Mouse (Mus musculus): ENCODE measurements at regions not wholly inside any gene's neighbourhood (a gene's known extent, or its start where the extent isn't known, plus 50 kb on each side); places are given as distances from the start of the nearest gene placed in this dataset.
"Not testable (repeated sequence)": the region's sequence is repeated elsewhere in the genome, so short reads cannot be mapped to it uniquely, and the experiment has no call there.

DNA sequence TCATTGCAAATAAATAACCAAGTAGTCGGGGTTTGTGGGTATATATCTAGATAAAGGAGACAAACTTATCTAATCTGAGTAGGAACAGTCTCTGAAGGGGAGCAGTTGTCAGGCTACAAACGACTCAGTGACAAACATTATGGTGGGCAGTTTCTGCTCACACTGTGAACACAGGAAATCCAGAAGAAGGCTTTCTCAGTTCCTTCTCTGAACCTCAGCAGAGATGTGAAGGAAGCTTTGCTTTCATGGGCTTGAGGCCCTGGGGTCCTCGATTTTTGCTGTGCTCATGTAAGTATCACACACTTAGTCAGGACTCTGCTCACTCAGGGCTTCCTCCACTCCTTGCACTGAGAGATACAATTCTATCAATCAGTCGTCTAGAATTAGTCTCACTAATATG lies 994.7 kb upstream of the Foxg1 start:
- no peak for DNase-seq (ENCODE audit: low spot score)

GRCm38 (mm10) chr12:48388192-48388812 lies 994.2 kb upstream of the Foxg1 start:
- DNase-seq (ENCODE audit: low spot score) = no peak

GRCm38 (mm10) chr12:48391008-48391407 lies 991.5 kb upstream of the Foxg1 start:
- DNase-seq (ENCODE audit: low spot score) = no peak

- DNase-seq (ENCODE audit: low spot score) = no peak
These were observed 943.0 kb upstream of the Foxg1 start for GRCm38 (mm10) chr12:48439333-48440046.

- DNase-seq (ENCODE audit: low spot score) = not testable (repeated sequence)
These were observed 933.7 kb upstream of the Foxg1 start for GRCm38 (mm10) chr12:48448719-48449118.

DNA sequence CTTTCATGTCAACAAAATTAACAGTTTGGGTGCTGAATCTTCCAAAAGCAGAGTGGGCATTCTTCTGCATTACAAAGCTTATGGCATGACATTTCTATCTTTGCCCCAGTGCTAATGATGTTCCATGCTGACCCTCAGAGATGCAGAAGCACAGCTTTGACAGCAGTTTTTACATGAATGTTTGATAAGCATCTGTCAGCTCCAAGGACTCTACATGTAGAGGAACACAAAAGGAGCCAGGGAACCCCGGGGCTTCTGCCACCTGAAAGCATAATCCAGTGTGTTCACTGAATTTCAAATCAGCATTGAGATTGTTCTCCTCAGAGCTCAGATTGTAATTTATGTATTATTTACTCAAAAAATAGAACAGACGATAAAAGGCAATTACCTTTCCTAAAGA lies 920.1 kb upstream of the Foxg1 start:
- DNase-seq (ENCODE audit: low spot score) = no peak

DNA sequence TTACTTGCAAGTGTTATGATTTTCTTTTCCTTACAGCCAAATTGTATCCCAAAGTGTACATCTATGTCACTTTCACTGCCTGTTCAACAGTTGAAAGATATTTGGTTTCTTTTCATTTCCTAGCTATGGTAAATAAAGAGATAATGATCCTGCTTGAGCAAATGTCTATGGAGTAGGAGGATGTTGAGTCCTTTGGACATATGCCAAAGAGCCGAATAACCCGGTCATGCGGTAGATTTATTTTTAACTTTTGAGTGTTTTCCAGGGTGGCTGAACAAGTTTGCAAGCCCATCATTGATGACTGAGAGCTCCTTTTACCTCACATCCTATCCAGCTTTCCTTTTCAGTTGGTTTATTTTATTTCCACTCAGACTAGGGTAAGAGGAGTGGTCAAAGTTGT lies 881.7 kb upstream of the Foxg1 start:
- DNase-seq (ENCODE audit: low spot score) = no peak

GRCm38 (mm10) chr12:48511594-48511993 lies 870.9 kb upstream of the Foxg1 start:
- no peak for DNase-seq (ENCODE audit: low spot score)

DNA sequence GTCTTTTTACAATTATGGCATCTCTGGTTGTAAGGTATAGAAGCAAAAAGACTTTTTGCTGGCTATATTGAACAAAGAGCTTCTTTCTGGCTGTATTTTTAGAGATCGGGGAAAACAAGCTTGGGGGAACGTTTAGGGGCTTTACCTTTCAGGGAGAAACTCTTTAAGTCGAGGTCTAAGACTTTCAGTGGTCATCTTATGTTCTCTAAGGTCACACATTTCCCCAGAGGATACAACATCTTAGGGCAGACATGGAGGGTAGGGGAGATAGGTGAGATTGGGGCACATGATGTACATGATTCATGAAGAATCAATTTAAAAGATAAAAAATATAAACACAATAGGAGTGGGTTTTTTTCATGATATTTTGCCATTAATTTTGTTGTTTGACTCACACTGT lies 870.2 kb upstream of the Foxg1 start:
- no peak for DNase-seq (ENCODE audit: low spot score)

DNA sequence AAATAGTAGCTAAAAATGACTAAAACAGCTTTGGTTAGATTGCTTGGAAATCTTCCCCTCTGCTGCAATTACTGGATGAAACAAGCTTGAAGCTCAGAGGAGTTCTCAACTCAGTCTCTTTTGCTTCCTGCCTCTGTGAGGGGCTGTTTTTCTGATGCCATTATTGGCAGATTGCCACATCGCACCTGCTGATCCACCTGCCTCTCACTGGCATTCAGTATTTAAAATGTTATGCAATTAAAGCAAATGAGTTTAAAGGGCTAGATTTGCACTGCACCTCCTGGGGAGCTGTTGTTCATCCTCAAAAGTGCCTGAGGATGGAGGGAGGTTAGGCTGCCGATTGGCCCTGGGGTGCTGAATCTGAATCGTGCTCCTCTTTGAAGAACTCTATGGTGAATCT lies 860.5 kb upstream of the Foxg1 start:
- DNase-seq (ENCODE audit: low spot score) = no peak

GRCm38 (mm10) chr12:48559690-48560089 lies 822.8 kb upstream of the Foxg1 start:
- DNase-seq (ENCODE audit: low spot score) = peak; percentile 42

DNA sequence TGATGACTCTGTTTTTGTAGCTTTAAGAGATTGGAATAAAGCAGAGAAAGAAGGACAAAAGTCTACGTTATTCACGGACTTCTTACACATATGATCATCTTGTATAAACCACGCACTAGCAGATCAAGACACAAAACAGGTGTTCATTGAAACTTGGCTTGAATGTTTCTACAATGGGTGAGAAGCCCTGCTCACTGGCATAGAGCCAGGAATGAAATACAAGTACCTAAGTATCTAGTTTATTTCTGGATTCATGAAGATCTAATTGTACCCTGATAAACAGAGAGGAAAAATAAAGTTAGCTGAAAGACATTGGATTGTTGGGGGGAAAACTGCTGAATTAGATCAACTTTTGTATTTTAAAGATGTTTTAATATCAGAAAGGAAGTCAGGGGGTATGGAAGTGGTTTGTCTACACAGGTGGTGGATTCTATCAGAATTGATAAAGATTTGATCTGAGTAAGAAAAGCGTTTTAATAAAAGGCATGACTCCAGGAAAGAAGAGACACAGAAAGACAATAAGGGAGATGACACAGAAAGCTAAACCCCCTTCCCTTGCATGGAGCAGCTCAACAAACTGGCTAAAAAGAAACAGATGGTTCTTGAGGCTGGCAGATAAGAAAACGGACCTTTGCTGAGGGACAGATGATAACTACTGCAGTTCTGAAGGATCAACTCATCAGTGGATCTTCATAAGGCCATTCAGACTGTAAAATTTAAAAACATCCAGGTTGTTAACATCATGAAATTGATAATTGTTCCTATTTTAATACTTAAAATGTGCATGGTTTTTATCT lies 777.9 kb upstream of the Foxg1 start:
- DNase-seq (ENCODE audit: low spot score) = no peak

DNA sequence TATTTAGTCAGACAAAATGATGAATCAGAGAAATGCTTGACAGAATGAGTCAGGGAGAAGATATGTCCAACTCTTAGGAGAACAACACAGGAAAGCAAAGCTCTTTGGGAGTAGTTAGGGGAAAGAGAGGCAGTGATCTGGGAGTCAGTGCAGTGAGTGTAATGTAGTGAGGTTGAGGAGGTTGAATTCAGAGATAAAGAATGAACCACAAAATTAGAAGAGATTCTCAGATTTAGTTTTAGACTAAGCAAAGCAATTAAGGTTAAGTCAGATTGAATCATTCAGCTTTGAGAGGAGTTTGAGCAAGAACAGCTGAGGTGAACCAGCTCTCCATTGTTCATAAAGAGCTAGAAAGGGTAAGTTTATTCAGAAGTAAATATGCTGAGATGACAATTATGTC lies 777.0 kb upstream of the Foxg1 start:
- no peak for DNase-seq (ENCODE audit: low spot score)

- no peak for DNase-seq (ENCODE audit: low spot score)
These were observed 773.1 kb upstream of the Foxg1 start for GRCm38 (mm10) chr12:48609391-48609790.

DNA sequence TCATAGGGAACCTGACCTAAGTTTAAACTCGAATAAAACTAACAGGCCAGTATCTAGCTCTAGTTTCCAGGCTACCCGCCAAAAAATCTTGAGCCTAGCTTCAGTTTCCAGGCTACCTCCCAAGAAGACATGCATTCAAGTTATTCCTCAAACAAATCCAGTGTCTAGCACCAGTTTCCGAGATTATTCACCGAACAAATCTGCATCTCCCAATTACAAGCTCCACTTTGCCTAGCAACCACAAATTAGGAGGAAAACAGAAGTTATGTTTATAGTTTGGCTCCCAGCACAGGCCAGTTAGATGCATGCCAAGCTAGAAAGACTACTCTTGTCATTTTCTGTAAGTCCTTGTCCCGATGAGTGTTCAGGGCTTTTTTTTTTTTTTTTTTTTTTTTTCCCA lies 770.4 kb upstream of the Foxg1 start:
- no peak for DNase-seq (ENCODE audit: low spot score)

DNA sequence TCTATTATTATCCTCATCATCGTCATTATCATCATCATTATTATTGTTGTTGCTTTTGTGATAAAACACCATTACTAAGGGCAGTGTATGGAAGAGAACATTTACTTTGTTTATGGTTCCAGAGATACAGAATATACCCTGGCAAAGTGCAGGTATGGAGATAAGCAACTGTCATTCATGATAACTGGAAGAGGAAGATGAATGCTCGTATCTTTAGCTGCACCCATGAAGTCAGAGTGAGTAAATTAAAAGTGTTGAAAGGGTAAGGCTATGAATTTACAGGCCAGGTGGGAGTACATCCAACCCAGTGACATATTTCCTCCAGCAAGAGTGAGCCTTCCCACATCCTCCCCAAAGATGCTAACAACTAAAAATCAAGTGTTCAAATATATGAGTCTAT lies 766.1 kb upstream of the Foxg1 start:
- no peak for DNase-seq (ENCODE audit: low spot score)

DNA sequence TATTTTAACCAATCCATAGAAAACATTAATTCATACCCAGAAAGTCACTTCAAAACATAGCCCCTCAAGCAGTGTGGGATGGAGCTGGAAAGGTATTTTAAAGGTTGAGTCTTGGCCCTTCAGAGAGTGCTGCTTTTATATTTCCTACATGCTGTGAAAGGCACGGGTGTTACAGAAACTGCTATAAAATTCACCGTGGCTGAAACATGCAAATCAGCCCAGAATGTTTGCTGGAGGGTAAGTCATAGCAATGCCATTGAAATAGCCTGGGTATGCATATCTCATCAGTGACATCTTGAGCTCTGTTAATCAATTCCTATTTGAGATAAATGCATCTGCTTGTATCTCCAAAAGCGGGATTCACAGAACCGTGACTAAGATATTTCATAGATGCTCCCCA lies 748.9 kb upstream of the Foxg1 start:
- no peak for DNase-seq (ENCODE audit: low spot score)

DNA sequence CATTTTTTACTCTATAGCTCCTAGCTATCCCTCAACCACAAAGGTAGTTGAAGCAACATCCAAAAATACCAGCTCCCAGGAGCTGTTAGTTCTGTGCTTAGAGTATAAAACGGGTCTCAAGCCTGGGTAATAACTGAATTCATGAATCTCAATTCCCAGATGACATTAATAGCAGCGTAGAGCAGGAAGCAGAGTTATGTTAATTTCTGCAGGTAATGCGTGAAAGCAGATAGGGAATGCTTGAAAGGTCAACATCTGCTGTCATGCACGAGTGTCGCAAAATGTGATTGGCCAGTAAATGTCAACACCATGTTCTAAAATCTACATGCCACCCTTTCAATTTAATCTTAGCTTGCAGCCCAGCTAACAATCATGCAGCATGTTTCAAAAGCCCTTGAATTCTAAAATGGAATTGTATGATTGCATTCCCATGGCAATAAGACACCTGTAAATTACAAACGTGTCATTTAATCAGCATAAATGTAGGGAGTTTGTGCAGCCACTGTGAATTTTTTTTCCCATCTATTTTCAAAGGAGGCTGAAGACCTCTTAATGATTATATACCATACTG lies 747.7 kb upstream of the Foxg1 start:
- no peak for DNase-seq (ENCODE audit: low spot score)

- no peak for DNase-seq (ENCODE audit: low spot score)
These were observed 740.5 kb upstream of the Foxg1 start for GRCm38 (mm10) chr12:48641974-48642373.

DNA sequence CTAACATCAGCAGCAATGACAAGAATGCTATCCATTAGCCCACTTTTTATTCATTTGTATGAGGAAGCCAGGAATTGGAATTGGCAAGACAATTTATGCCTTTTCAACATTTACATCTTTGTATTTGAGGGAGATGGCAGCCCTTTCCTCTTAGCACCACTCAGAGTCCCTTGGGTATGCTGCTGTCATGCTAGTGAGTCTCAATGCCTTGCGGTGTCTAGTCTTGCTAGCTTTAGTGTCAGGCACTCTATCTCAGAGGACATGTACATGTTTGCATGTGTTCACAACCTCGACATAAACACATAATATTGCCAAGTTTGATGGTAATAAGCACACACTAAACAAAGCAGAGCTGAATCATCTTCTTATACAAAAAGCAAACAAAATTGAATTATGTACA lies 737.3 kb upstream of the Foxg1 start:
- DNase-seq (ENCODE audit: low spot score) = no peak

DNA sequence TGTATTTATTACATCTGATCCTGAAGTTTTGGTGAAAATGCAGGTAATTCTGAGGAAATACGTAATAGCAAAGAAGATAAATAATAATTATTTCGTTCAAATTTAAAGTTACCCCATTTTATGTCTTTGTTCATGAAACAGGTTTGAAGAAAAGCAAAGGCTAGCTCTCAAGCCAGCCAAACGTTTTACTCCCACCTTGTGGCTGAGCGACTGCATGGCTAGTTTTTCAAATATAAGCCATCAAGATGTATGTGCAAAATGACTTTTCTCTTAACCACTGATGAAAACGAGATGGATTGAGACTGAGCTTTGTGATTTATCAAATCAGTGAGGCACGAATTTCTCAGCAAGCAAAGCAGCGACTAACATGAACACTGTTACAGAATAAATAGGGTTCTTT lies 736.5 kb upstream of the Foxg1 start:
- no peak for DNase-seq (ENCODE audit: low spot score)

- no peak for DNase-seq (ENCODE audit: low spot score)
These were observed 707.3 kb upstream of the Foxg1 start for GRCm38 (mm10) chr12:48675176-48675575.

DNA sequence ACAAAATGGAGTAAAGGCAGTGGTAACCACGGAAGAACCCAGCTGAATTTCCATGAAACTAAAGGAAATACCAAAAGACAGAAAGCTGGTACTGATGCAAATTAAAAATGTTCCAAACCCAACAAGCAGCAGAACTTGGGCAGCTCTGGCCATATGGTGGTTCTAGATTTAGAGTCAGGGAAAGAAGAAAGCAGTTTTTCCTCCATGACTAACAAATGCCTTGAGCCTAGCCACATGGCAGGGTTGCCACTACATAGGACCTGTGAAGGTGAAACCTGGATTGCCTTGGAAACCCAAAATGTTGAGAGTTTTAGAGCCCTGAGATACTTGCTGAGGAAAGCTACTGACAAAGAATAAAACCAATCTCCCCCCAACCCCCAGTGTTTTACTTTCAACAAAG lies 701.5 kb upstream of the Foxg1 start:
- DNase-seq (ENCODE audit: low spot score) = no peak

All from testis, postnatal 10 days (tissue).